Mouse (Mus musculus) heart, embryonic 14.5 days (tissue): Measurements from ENCODE around the gene Tmem106a. TPM values are rescaled to one million over a fixed set of nuclear protein-coding genes. Genes with fewer than 3 reads are reported as not detected.
"Not testable (repeated sequence)": the region's sequence is repeated elsewhere in the genome, so short reads cannot be mapped to it uniquely, and the experiment has no call there.

Experiments
- ATAC-seq: fragments of 200-750 bp; cut with Nextera tagmentation; 2 replicates; pipeline ENCODE4 v1.8.0; 2017; ENCODE audit warnings: low read depth, moderate TSS enrichment; ENCODE audit not compliant: insufficient number of reproducible peaks, insufficient read depth, low FRiP score
- H3K27ac ChIP-seq, 2 experiments: fragments of 200-500 bp in 1 of 2; fragments of 300-500 bp in 1 of 2; sonication (generic) in 1 of 2; replicated peaks in 1 of 2; 2 replicates each; pipeline ENCODE4 v1.5.1; 2012 to 2014; ENCODE audit warnings: low read depth in 2 of 2, low read length in 2 of 2, control low read depth in 1 of 2, mild to moderate bottlenecking in 1 of 2, mixed read lengths in 1 of 2; ENCODE audit not compliant: control insufficient read depth in 1 of 2, insufficient read depth in 1 of 2
- H3K27me3 ChIP-seq: fragments of 300-500 bp; sonication (generic); 2 replicates; pipeline ENCODE4 v1.6.1; 2014; ENCODE audit warnings: mild to moderate bottlenecking, low read length, control low read depth; ENCODE audit not compliant: control insufficient read depth, insufficient read depth
- H3K36me3 ChIP-seq: fragments of 300-500 bp; sonication (generic); 2 replicates; pipeline ENCODE4 v1.6.1; 2014; ENCODE audit warnings: mild to moderate bottlenecking, control low read depth, low read length, mixed read lengths; ENCODE audit not compliant: control insufficient read depth, insufficient read depth
- H3K4me1 ChIP-seq, 2 experiments: fragments of 200-500 bp in 1 of 2; fragments of 300-500 bp in 1 of 2; sonication (generic) in 1 of 2; 2 replicates each; pipeline ENCODE4 v1.6.1; 2012 to 2014; ENCODE audit warnings: low read length in 2 of 2, control low read depth in 1 of 2, mixed read lengths in 1 of 2; ENCODE audit not compliant: control insufficient read depth in 2 of 2, insufficient read depth in 2 of 2
- H3K4me2 ChIP-seq: fragments of 300-500 bp; sonication (generic); 2 replicates; pipeline ENCODE4 v1.6.1; 2014; ENCODE audit warnings: mild to moderate bottlenecking, low read length
- H3K4me3 ChIP-seq, 2 experiments: fragments of 200-500 bp in 1 of 2; fragments of 300-500 bp in 1 of 2; sonication (generic) in 1 of 2; 2 replicates each; pipeline ENCODE4 v1.5.1; 2012 to 2014; ENCODE audit warnings: low read length in 2 of 2, mild to moderate bottlenecking in 2 of 2, control low read depth in 1 of 2, low read depth in 1 of 2, moderate library complexity in 1 of 2; ENCODE audit not compliant: control insufficient read depth in 1 of 2, insufficient read depth in 1 of 2
- H3K9ac ChIP-seq: fragments of 300-500 bp; sonication (generic); 2 replicates; pipeline ENCODE4 v1.6.1; 2014; ENCODE audit warnings: mild to moderate bottlenecking, low read length
- H3K9me3 ChIP-seq: fragments of 300-500 bp; sonication (generic); 2 replicates; pipeline ENCODE4 v1.6.1; 2016; ENCODE audit warnings: low read length, control low read depth; ENCODE audit not compliant: control insufficient read depth
- WGBS: fragments of 180-500 bp; shearing (Covaris S2); extraction: QIAGEN DNeasy Blood & Tissue Kit; methylation state at CpG from one replicate; pipeline ENCODE4 v1.1.7; 2014; 5-methylcytosine and 5-hydroxymethylcytosine counted together
- polyA plus RNA-seq: library from polyadenylated mRNA; unstranded; fragments of >200 nt; fragmentation: Nextera tagmentation; extraction: Ambion mirVana; gene quantifications from 2 replicates; pipeline ENCODE4 v1.2.1, GENCODE M21; 2014

Tmem106a gene
- polyA plus RNA-seq, 1 experiment from 2014 or later: 4.1 TPM

- WGBS: under 1% methylated on average over 31 of the region's 34 CpGs
Measured at GRCm38 (mm10) chr11:101626995-101627856, 45.2 kb downstream of the Tmem106a start, which contains the start of gene Rdm1. TSS of gene Rdm1 (plus strand) at chr11:101627195.

GRCm38 (mm10) chr11:101627857-101628559 is 46.0 kb downstream of the Tmem106a start:
- Histone ChIP-seq H3K4me3 (peak overlapping the region; percentile 59 to 79), H3K27me3 (no peaks in the 10 kb centered on the region), H3K4me2 (peak overlapping the region; percentile 75), H3K36me3 (peaks cover 14% of the 10 kb centered on the region), H3K9ac (peak overlapping the region; percentile 86), H3K9me3 (no peaks in the 10 kb centered on the region), H3K27ac (peak overlapping the region; percentile 90 to 99), H3K4me1 (peaks cover 0 to 5% of the 10 kb centered on the region in 2 experiments; a peak in 1 of 4 replicates)
- peak; percentile 46 for ATAC-seq
- WGBS: under 1% methylated on average over 33 of the region's 33 CpGs

More at GRCm38 (mm10) chr11:101626995-101627856, 45.2 kb downstream of the Tmem106a start, which contains the start of gene Rdm1:
- Histone ChIP-seq H3K9me3 (no peaks in the 10 kb centered on the region), H3K27ac (peak within 1 kb of the TSS; percentile 99 to 100), H3K4me3 (peak within 1 kb of the TSS; percentile 59 to 79), H3K9ac (peak within 1 kb of the TSS; percentile 86), H3K4me2 (peak within 1 kb of the TSS; percentile 75), H3K36me3 (peaks cover 14% of the 10 kb centered on the region), H3K27me3 (no peaks in the 10 kb centered on the region), H3K4me1 (peaks cover 0 to 5% of the 10 kb centered on the region in 2 experiments; a peak in 1 of 4 replicates)
- peak; percentile 87 for ATAC-seq

DNA sequence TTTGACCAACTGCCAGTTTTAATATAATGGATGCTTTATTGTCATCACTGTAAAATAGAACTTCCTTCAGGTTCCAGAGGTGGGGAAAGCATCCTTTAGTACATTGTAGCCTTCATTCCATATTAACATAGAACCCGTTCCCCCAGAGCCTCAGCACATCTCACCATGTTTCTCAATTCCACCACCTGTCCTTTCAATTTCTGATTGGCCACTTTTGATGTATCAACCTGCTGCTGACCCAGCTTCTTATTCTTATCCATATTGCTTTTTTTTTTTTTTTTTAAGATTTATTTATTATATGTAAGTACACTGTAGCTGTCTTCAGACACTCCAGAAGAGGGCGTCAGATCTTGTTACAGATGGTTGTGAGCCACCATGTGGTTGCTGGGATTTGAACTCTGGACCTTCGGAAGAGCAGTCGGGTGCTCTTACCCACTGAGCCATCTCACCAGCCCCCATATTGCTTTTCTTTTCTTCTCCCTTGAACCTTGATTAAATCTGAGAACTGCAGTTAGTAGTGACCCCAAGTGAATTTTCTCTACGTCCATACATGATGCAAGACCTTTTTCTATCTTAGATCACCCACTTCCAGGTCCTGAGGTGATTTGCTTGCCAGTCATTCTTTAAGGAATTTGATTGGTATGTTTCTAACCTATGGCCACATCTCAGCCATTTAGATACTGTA is 46.8 kb downstream of the Tmem106a start:
- not testable (repeated sequence) for ATAC-seq, H3K9me3 ChIP-seq, H3K27me3 ChIP-seq, H3K4me1 ChIP-seq
- Histone ChIP-seq H3K4me3 (peak overlapping the region in 1 of 2 experiments; percentile 59; a peak in 1 of 4 replicates), H3K27ac (peak overlapping the region in 1 of 2 experiments; percentile 99; a peak in 1 of 4 replicates), H3K9ac (peak overlapping the region; percentile 86), H3K4me2 (peak overlapping the region; percentile 75), H3K36me3 (peaks cover 20% of the 10 kb centered on the region)
- 86% methylated on average over 4 of the region's 5 CpGs for WGBS

DNA sequence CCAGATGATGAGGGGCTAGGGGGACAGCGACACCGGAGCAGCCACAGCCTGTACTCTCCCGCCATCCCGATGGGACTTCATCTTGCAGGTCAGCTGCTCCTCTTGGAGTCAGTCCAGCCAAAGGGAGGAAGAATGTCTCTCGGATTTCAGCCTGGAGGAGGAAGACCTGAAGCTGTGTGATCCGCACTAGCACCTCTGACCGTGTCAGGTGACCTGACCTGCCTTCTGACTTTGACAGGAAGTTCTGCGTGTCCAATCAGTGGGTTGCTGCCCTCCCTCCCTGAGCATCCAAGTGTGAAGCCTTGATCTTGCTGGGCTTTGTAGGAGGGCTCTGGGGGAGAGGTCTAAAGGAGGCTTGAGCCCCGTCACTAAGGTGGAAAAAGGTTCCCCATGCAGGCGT is 53.6 kb downstream of the Tmem106a start:
- no peak overlapping the region for H3K9ac ChIP-seq
- no peak overlapping the region for H3K4me2 ChIP-seq
- H3K36me3 ChIP-seq: peaks cover 37% of the 10 kb centered on the region
- no peaks in the 10 kb centered on the region for H3K27me3 ChIP-seq
- H3K27ac ChIP-seq: no peak overlapping the region
- H3K4me1 ChIP-seq: peaks cover 0 to under 1% of the 10 kb centered on the region in 2 experiments; a peak in 1 of 4 replicates
- ATAC-seq: no peak
- H3K4me3 ChIP-seq: no peak overlapping the region
- no peaks in the 10 kb centered on the region for H3K9me3 ChIP-seq
- WGBS: 74% methylated on average over 10 of the region's 10 CpGs

GRCm38 (mm10) chr11:101639761-101640160 is 57.7 kb downstream of the Tmem106a start:
- Histone ChIP-seq H3K9ac (no peak overlapping the region), H3K27ac (no peak overlapping the region), H3K4me1 (peaks cover 0 to 3% of the 10 kb centered on the region in 2 experiments; a peak in 3 of 4 replicates), H3K9me3 (no peaks in the 10 kb centered on the region), H3K4me2 (no peak overlapping the region), H3K27me3 (no peaks in the 10 kb centered on the region), H3K36me3 (peaks cover 18% of the 10 kb centered on the region), H3K4me3 (no peak overlapping the region)
- ATAC-seq: no peak
- WGBS: 90% methylated on average over 4 of the region's 4 CpGs

DNA sequence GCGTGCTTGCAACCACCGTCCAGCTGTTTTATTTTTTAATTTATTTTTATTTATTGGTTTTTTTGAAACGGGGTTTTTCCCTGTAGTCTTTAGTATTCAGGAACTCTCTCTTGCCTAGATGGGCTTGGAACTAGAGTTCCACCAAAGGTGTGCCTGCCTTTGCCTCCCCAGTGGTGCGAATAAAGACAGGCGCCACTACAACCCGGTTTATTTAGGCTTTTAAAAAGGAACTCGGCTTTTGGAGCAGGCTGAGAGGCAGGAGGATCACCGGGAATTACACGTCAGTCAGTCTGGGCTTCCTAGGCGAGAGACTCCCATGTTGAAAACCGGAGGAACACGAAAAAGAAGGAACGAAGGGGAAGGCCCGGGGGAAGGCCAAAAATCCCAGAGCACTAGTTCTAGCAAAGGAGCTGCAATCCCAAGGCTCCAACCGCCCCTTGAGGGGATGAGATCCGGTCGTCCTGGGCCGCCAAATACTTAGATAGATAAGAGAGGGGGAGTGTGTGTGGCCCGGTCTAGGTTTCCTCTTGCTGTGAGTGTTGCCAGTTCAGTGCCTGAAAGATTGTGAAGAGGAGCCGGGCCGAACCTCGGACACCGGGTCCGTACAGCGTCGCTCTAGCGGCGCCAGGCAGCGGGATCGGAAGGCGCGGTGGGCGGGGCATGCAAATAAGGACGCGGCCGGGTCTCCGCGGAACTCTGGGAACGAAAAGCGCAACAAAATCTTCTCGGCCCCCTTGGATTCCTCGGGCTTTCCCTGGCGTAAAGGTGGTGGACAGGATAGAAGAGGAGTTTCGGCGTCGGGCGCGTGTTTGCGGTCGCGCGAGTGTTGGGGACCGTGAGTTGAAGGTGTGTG is 59.0 kb downstream of the Tmem106a start:
- not testable (repeated sequence) for H3K36me3 ChIP-seq
- WGBS: 5% methylated on average over 50 of the region's 53 CpGs
- ATAC-seq: peak; percentile 57

More for the DNA sequence above, 59.0 kb downstream of the Tmem106a start:
- H3K4me3 ChIP-seq: peak overlapping the region; percentile 34 to 50
- peak overlapping the region; percentile 70 to 79 for H3K27ac ChIP-seq
- peak overlapping the region; percentile 61 for H3K4me2 ChIP-seq
- not testable (repeated sequence) for H3K4me1 ChIP-seq, H3K9me3 ChIP-seq, H3K27me3 ChIP-seq
- H3K9ac ChIP-seq: peak overlapping the region; percentile 71
